Mouse (Mus musculus) kidney, postnatal 36 days (tissue): ENCODE results near the gene Lsm2.

Experiments used
- DNase-seq, 2 experiments: peaks; one replicate each; pipeline ENCODE4 v3.0.0; 2021 to 2022; ENCODE audit warnings: mixed read lengths in 2 of 2

The Lsm2 gene

GRCm38 (mm10) chr17:35016376-35016775 lies 34.7 kb downstream of the Lsm2 start, which contains the start of gene Vwa7:
Gene Vwa7 (plus strand): TSS chr17:35016579.
- DNase-seq: peak; percentile 45 to 62

- no peak for DNase-seq
These were observed 35.4 kb downstream of the Lsm2 start for GRCm38 (mm10) chr17:35016791-35017705.

GRCm38 (mm10) chr17:35017706-35018030 lies 36.0 kb downstream of the Lsm2 start:
- no peak for DNase-seq

GRCm38 (mm10) chr17:35018171-35018570 lies 36.5 kb downstream of the Lsm2 start:
- DNase-seq: no peak

GRCm38 (mm10) chr17:35019894-35020293 lies 38.2 kb downstream of the Lsm2 start:
- no peak for DNase-seq

GRCm38 (mm10) chr17:35020551-35020950 lies 38.9 kb downstream of the Lsm2 start:
- DNase-seq: no peak

- DNase-seq: peak; percentile 87 to 95
These were observed 39.6 kb downstream of the Lsm2 start for GRCm38 (mm10) chr17:35021163-35021808.

- DNase-seq: peak; percentile 19 to 32
These were observed 40.3 kb downstream of the Lsm2 start for GRCm38 (mm10) chr17:35021842-35022477.

GRCm38 (mm10) chr17:35022541-35023060 lies 40.9 kb downstream of the Lsm2 start:
- no peak for DNase-seq

GRCm38 (mm10) chr17:35023221-35023620 lies 41.6 kb downstream of the Lsm2 start:
- DNase-seq: no peak

- DNase-seq: no peak
These were observed 42.1 kb downstream of the Lsm2 start for GRCm38 (mm10) chr17:35023756-35024155.

- DNase-seq: no peak
These were observed 42.6 kb downstream of the Lsm2 start for GRCm38 (mm10) chr17:35024261-35024660.

- no peak for DNase-seq
These were observed 43.2 kb downstream of the Lsm2 start for GRCm38 (mm10) chr17:35024691-35025488.

- DNase-seq: no peak
These were observed 44.5 kb downstream of the Lsm2 start for GRCm38 (mm10) chr17:35026206-35026605.

GRCm38 (mm10) chr17:35027277-35028068 lies 45.8 kb downstream of the Lsm2 start, which contains the start of gene Sapcd1:
Gene Sapcd1 (minus strand): TSS chr17:35028016.
- no peak for DNase-seq

- DNase-seq: no peak
These were observed 46.7 kb downstream of the Lsm2 start for GRCm38 (mm10) chr17:35028315-35028714.

GRCm38 (mm10) chr17:35029691-35030532 lies 48.2 kb downstream of the Lsm2 start:
- DNase-seq: peak in 1 of 2 experiments; percentile 56

- DNase-seq: no peak
These were observed 49.6 kb downstream of the Lsm2 start for GRCm38 (mm10) chr17:35031272-35031671.

- DNase-seq: no peak
These were observed 50.2 kb downstream of the Lsm2 start for GRCm38 (mm10) chr17:35031880-35032279.

GRCm38 (mm10) chr17:35032323-35032870 lies 50.7 kb downstream of the Lsm2 start:
- no peak for DNase-seq
